Mouse (Mus musculus) forebrain, embryonic 12.5 days (tissue): Measurements from ENCODE around the gene Plxna2. TPM values are rescaled to one million over a fixed set of nuclear protein-coding genes. Genes with fewer than 3 reads are reported as not detected.

Experiments
- ATAC-seq: fragments of 200-750 bp; cut with Nextera tagmentation; 2 replicates; pipeline ENCODE4 v1.8.0; 2017; ENCODE audit warnings: moderate TSS enrichment; ENCODE audit not compliant: low FRiP score
- H3K27ac ChIP-seq: fragments of 300-500 bp; sonication (generic); 2 replicates; pipeline ENCODE4 v1.5.1; 2016; ENCODE audit warnings: mild to moderate bottlenecking
- H3K27me3 ChIP-seq: fragments of 300-500 bp; sonication (generic); 2 replicates; pipeline ENCODE4 v1.6.1; 2016; ENCODE audit warnings: mild to moderate bottlenecking
- H3K36me3 ChIP-seq: fragments of 300-500 bp; sonication (generic); replicated peaks from 2 replicates; pipeline ENCODE4 v1.6.1; 2016; ENCODE audit warnings: mild to moderate bottlenecking
- H3K4me1 ChIP-seq: fragments of 300-500 bp; sonication (generic); 2 replicates; pipeline ENCODE4 v1.6.1; 2016
- H3K4me2 ChIP-seq: fragments of 300-500 bp; sonication (generic); 2 replicates; pipeline ENCODE4 v1.6.1; 2016; ENCODE audit warnings: mild to moderate bottlenecking, moderate library complexity
- H3K4me3 ChIP-seq: fragments of 300-500 bp; sonication (generic); replicated peaks from 2 replicates; pipeline ENCODE4 v1.5.1; 2016; ENCODE audit warnings: mild to moderate bottlenecking
- H3K9ac ChIP-seq: fragments of 300-500 bp; sonication (generic); 2 replicates; pipeline ENCODE4 v1.6.1; 2016; ENCODE audit warnings: mild to moderate bottlenecking
- H3K9me3 ChIP-seq: fragments of 300-500 bp; sonication (generic); 2 replicates; pipeline ENCODE4 v1.6.1; 2016
- WGBS: fragments of 180-500 bp; shearing (Covaris S2); methylation state at CpG from one replicate; pipeline ENCODE4 v1.1.7; 2016; 5-methylcytosine and 5-hydroxymethylcytosine counted together
- polyA plus RNA-seq: library from polyadenylated mRNA; unstranded; fragments of >200 nt; fragmentation: Nextera tagmentation; extraction: Ambion mirVana; gene quantifications from 2 replicates; pipeline ENCODE4 v1.2.1, GENCODE M21; 2016

Plxna2 gene
- polyA plus RNA-seq, 1 experiment from 2014 or later = 34.0 TPM

GRCm38 (mm10) chr1:194772053-194772452 lies 154.0 kb downstream of the Plxna2 start:
- no peak overlapping the region for H3K4me2 ChIP-seq
- H3K27me3 ChIP-seq = no peaks in the 10 kb centered on the region
- H3K9me3 ChIP-seq = no peaks in the 10 kb centered on the region
- no peaks in the 10 kb centered on the region for H3K4me1 ChIP-seq
- no peak overlapping the region for H3K9ac ChIP-seq
- ATAC-seq = no peak
- 53% methylated on average over 3 of the region's 3 CpGs for WGBS
- no peak overlapping the region for H3K27ac ChIP-seq
- H3K4me3 ChIP-seq = no peak overlapping the region
- H3K36me3 ChIP-seq = peaks cover 26% of the 10 kb centered on the region

GRCm38 (mm10) chr1:194773899-194774298 lies 155.9 kb downstream of the Plxna2 start:
- 31% methylated on average over 3 of the region's 3 CpGs for WGBS
- H3K27ac ChIP-seq = no peak overlapping the region

GRCm38 (mm10) chr1:194774350-194774749 lies 156.3 kb downstream of the Plxna2 start:
- no peaks in the 10 kb centered on the region for H3K27me3 ChIP-seq
- H3K4me2 ChIP-seq = no peak overlapping the region
- ATAC-seq = no peak
- no peaks in the 10 kb centered on the region for H3K9me3 ChIP-seq
- H3K36me3 ChIP-seq = peaks cover 17% of the 10 kb centered on the region; the same call in 1 of the 2 replicates
- 62% methylated on average over 2 of the region's 2 CpGs for WGBS
- H3K4me3 ChIP-seq = no peak overlapping the region
- H3K9ac ChIP-seq = no peak overlapping the region
- H3K27ac ChIP-seq = no peak overlapping the region
- H3K4me1 ChIP-seq = no peaks in the 10 kb centered on the region

More at GRCm38 (mm10) chr1:194773899-194774298, 155.9 kb downstream of the Plxna2 start:
- peaks cover 19% of the 10 kb centered on the region; the same call in 1 of the 2 replicates for H3K36me3 ChIP-seq
- ATAC-seq = no peak
- H3K9me3 ChIP-seq = no peaks in the 10 kb centered on the region
- no peaks in the 10 kb centered on the region for H3K4me1 ChIP-seq
- H3K4me3 ChIP-seq = no peak overlapping the region
- no peak overlapping the region for H3K9ac ChIP-seq
- no peak overlapping the region for H3K4me2 ChIP-seq
- no peaks in the 10 kb centered on the region for H3K27me3 ChIP-seq

DNA sequence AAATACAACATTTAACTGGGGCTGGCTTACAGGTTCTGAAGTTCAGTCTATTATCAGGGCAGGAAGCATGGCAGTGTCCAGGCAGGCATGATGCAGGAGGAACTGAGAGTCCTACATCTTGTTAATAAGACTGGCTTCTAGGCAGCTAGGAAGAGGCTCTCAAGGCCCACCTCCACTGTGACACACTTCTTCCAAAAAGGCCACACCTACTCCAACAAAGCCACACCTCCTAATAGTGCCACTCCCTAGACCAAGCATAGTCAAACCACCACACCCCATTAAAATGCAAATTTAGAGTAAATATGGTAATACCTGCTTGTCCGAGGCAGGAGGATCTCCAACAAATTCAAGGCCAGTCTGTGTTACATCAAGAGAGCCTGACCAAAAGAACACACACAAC lies 156.7 kb downstream of the Plxna2 start:
- Histone ChIP-seq H3K9ac (no peak overlapping the region), H3K27ac (no peak overlapping the region), H3K9me3 (no peaks in the 10 kb centered on the region), H3K4me2 (no peak overlapping the region), H3K4me1 (no peaks in the 10 kb centered on the region), H3K36me3 (peaks cover 16% of the 10 kb centered on the region; the same call in 1 of the 2 replicates), H3K27me3 (no peaks in the 10 kb centered on the region), H3K4me3 (no peak overlapping the region)
- 73% methylated on average over 1 of the region's 1 CpGs for WGBS
- ATAC-seq = no peak

DNA sequence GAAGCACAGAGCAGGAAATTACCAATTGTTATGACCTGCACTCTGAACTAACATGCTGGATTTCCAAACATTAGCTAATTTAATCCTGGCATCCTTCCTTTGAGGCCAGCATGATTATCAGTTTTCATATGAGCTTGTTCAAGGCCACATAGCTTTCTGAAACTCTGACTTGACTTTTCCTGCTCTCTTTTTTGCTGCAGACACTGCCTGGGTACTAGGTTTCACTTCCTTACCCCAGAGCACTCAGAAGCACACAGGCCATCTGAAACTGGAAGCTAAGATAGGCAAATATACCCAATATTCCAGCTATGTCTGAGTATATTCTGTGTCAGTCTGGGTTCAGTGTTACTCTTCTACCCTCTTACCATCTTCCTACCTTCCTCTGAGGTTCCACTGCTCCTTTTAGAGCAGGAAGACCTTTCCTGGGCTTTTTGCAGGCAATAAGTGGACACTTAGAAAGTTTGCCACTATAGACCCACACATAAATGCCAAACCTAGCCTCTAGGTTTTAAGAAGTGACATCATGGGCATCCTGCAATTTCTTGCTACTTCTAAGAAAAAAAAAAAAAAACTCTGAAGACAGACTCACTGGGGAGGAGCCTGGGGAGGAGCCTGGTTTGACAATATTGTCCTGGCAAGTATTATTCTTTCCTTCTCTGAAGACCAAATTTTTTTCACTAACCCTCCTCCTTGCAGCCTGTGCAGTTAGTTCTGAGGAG lies 157.8 kb downstream of the Plxna2 start:
- Histone ChIP-seq H3K36me3 (peaks cover 22% of the 10 kb centered on the region), H3K27ac (no peak overlapping the region), H3K9ac (no peak overlapping the region), H3K4me3 (no peak overlapping the region), H3K4me1 (no peaks in the 10 kb centered on the region), H3K9me3 (no peaks in the 10 kb centered on the region), H3K27me3 (no peaks in the 10 kb centered on the region), H3K4me2 (no peak overlapping the region)
- ATAC-seq = no peak

DNA sequence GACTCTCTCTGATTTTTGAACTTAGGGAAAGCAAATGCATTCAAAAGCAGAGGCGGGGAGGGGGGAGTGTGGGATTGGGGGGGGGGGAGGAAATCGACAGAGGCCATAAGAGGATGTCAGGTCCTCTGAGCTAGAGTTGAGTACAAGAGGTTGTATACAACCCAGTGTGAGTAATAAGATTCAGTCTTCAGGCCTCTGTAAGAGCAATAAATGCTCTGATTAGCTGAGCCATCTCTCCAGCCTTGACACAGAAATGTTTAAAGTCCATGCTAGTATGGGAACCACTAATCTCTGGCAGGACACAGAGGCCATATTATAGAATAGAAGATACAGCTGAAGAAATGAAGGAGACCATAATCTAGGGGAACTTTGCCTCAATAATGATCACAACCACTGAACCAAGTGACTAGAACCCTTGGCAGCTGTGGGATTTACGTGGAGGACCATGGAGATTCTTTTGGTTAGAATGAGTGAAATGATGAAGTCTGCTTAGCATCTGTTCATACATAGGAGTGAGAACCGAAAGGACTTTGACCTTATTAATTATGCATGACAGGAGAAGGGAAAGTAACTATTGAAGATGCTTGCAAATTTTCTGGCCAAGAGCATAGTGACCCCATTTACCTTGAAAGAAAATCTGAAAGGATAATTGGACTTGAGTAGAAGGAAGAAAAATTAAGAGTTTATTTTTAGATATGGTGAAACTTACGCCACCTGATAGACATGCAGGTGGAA lies 158.7 kb downstream of the Plxna2 start:
- H3K27me3 ChIP-seq = no peaks in the 10 kb centered on the region
- H3K27ac ChIP-seq = no peak overlapping the region
- H3K4me3 ChIP-seq = no peak overlapping the region
- H3K9me3 ChIP-seq = no peaks in the 10 kb centered on the region
- no peak overlapping the region for H3K9ac ChIP-seq
- H3K4me1 ChIP-seq = no peaks in the 10 kb centered on the region
- ATAC-seq = no peak
- H3K4me2 ChIP-seq = no peak overlapping the region
- WGBS = 81% methylated on average over 5 of the region's 5 CpGs
- H3K36me3 ChIP-seq = peaks cover 25% of the 10 kb centered on the region

- Histone ChIP-seq H3K4me3 (no peak overlapping the region), H3K9me3 (no peaks in the 10 kb centered on the region), H3K4me2 (no peak overlapping the region), H3K4me1 (no peaks in the 10 kb centered on the region), H3K9ac (no peak overlapping the region), H3K27ac (no peak overlapping the region), H3K36me3 (peaks cover 26% of the 10 kb centered on the region), H3K27me3 (no peaks in the 10 kb centered on the region)
- no peak for ATAC-seq
- WGBS = 85% methylated on average over 2 of the region's 2 CpGs
Observed at GRCm38 (mm10) chr1:194777608-194778007, 159.6 kb downstream of the Plxna2 start.

GRCm38 (mm10) chr1:194780392-194780791 lies 162.4 kb downstream of the Plxna2 start:
- no peak overlapping the region for H3K4me2 ChIP-seq
- H3K4me1 ChIP-seq = no peaks in the 10 kb centered on the region
- no peaks in the 10 kb centered on the region for H3K27me3 ChIP-seq
- 90% methylated on average over 3 of the region's 3 CpGs for WGBS
- ATAC-seq = no peak
- no peaks in the 10 kb centered on the region for H3K9me3 ChIP-seq
- H3K9ac ChIP-seq = no peak overlapping the region
- peaks cover 24% of the 10 kb centered on the region for H3K36me3 ChIP-seq
- H3K4me3 ChIP-seq = no peak overlapping the region
- no peak overlapping the region for H3K27ac ChIP-seq

DNA sequence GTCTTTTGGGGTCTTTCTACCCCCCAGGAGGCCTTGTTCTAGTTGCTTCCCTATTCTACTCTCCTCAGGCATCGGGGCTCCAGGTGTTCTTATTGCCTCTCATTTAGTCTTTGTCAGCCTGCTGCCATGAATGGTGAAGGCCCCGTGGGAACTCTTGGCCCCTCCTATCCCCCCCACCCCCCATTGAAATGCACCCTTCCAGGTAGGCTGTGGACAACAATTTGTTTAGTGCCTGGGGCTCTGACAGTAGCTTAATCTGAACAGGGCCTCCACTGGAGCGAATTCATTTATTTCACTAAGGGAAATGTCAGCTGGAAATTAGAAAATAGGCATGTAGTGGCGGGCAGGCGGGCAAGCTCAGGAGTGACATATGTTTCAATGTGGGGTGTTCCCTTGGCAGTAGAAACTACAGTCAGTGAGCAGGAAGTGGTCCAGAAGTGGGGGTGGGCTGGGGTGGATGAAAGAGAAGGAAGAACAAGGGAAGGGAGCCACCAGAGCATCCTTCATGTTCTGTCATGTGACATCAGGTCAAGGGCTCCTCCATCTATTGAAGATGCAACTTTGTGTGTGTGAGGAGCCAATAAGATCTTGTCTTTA lies 162.9 kb downstream of the Plxna2 start:
- ATAC-seq = no peak
- H3K27me3 ChIP-seq = no peaks in the 10 kb centered on the region
- H3K9ac ChIP-seq = no peak overlapping the region
- H3K27ac ChIP-seq = no peak overlapping the region
- H3K36me3 ChIP-seq = peaks cover 24% of the 10 kb centered on the region
- H3K4me2 ChIP-seq = no peak overlapping the region
- 75% methylated on average over 5 of the region's 5 CpGs for WGBS
- H3K4me3 ChIP-seq = no peak overlapping the region
- H3K4me1 ChIP-seq = no peaks in the 10 kb centered on the region
- H3K9me3 ChIP-seq = no peaks in the 10 kb centered on the region

DNA sequence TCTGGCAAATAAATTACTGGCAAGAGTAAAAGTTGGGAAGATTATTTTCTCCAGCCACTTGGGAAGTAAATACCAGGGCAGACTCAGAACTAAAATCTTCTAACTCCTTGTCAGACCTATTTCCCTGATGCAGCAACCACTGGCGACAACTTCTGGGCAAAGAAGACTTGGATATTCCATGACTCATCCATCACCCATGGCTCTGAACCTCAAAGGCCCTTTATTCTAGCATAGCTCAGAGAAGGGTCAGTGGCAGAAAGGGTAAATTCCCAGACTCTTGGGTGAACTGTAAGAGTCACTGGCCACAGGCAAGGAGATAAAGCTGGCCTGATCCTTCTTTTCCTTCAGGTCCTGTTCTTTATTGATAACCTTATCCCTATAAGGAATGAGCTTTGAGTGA lies 163.5 kb downstream of the Plxna2 start:
- Histone ChIP-seq H3K27me3 (no peaks in the 10 kb centered on the region), H3K36me3 (peaks cover 27% of the 10 kb centered on the region), H3K4me2 (no peak overlapping the region), H3K9me3 (no peaks in the 10 kb centered on the region), H3K27ac (no peak overlapping the region), H3K9ac (no peak overlapping the region), H3K4me3 (no peak overlapping the region), H3K4me1 (no peaks in the 10 kb centered on the region)
- ATAC-seq = no peak
- WGBS = 93% methylated on average over 1 of the region's 1 CpGs

DNA sequence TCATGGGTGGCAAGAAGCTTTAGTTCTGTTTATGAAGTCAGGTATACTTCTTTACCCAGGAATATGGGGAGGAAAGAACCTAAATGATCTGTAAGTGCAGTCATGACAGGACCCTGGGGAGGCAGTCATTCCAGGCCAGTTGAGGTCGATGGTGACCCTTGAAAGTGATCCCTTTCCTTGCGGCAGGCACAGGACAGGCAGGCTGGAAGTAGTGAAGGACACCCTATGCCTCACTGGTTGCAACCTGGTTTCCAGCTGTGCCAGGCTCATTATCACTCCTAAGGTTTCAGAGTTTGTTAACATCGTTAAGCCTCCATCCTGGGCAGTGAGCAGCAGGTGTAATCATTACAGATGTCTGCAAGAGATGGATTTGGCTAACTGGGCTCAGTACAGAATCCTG lies 164.3 kb downstream of the Plxna2 start:
- H3K27me3 ChIP-seq = no peaks in the 10 kb centered on the region
- no peaks in the 10 kb centered on the region for H3K9me3 ChIP-seq
- no peak overlapping the region for H3K27ac ChIP-seq
- H3K4me2 ChIP-seq = no peak overlapping the region
- H3K9ac ChIP-seq = no peak overlapping the region
- no peaks in the 10 kb centered on the region for H3K4me1 ChIP-seq
- peaks cover 29% of the 10 kb centered on the region for H3K36me3 ChIP-seq
- WGBS = 33% methylated on average over 3 of the region's 3 CpGs
- ATAC-seq = no peak
- no peak overlapping the region for H3K4me3 ChIP-seq

- Histone ChIP-seq H3K4me1 (0 out of 2 replicates have a peak, but pooled peaks cover 2% of the 10 kb centered on the region), H3K36me3 (peaks cover 38% of the 10 kb centered on the region), H3K4me3 (no peak overlapping the region), H3K27ac (no peak overlapping the region), H3K27me3 (no peaks in the 10 kb centered on the region), H3K9me3 (no peaks in the 10 kb centered on the region), H3K9ac (no peak overlapping the region), H3K4me2 (no peak overlapping the region)
- WGBS = 92% methylated on average over 2 of the region's 2 CpGs
- no peak for ATAC-seq
Observed at GRCm38 (mm10) chr1:194787626-194788025, 169.6 kb downstream of the Plxna2 start.
